Mouse (Mus musculus): Measurements from ENCODE around the gene Plxna4. TPM values are rescaled to one million over a fixed set of nuclear protein-coding genes. Genes with fewer than 3 reads are reported as not detected.

The Plxna4 gene
- polyA plus RNA-seq (2016; fragmentation: Nextera tagmentation; extraction: Ambion mirVana) = 11.0 and 11.8 TPM in 2 replicates

DNA sequence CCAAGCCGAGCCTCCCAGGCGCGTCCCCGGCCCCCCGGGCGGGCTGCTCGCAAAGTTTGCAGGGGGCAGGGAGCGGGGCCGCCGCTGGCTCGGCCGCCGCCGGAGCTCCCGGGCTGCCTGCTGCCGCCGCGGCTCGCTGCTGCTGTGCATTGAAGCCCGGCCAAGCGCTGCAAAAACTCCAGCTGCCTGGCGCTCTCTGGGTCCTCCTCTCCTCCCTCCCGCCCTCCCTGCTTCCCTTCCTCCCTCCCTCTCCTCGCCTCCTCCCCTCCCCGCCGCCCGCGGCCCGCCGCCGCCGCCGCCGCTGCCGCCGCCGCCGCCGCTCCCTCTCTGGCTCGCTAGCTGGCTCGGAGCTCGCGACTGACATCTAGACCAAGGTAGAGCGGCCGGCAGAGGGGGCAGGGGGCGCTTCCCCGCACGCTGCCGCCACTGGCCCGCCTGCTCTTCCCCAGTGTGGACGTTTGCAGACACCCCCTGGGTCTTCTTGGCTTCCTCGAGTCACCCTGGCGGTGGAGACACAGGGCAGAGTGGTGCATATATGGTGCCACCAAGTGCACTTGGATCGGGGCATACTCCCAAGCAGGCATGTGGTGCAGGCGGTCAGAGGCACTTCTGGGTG is at the start of gene Plxna4:
Gene Plxna4, minus strand, starts transcription at position 137 of the 616 bp plus-strand sequence.
- Histone ChIP-seq H3K9me3 (replicated peaks) (no peaks in the 10 kb centered on the region), H3K4me2 (replicated peaks) (peak within 1 kb of the TSS; percentile 90), H3K36me3 (no peaks in the 10 kb centered on the region), H3K4me1 (peaks cover 42% of the 10 kb centered on the region), H3K4me3 (peak within 1 kb of the TSS; percentile 89), H3K9ac (peak within 1 kb of the TSS; percentile 95), H3K27me3 (peaks cover 41% of the 10 kb centered on the region), H3K27ac (peak within 1 kb of the TSS; percentile 93)
- ATAC-seq (ENCODE audit: low FRiP score) = peak; percentile 68
- WGBS = 2% methylated on average over 9 of the region's 55 CpGs

DNA sequence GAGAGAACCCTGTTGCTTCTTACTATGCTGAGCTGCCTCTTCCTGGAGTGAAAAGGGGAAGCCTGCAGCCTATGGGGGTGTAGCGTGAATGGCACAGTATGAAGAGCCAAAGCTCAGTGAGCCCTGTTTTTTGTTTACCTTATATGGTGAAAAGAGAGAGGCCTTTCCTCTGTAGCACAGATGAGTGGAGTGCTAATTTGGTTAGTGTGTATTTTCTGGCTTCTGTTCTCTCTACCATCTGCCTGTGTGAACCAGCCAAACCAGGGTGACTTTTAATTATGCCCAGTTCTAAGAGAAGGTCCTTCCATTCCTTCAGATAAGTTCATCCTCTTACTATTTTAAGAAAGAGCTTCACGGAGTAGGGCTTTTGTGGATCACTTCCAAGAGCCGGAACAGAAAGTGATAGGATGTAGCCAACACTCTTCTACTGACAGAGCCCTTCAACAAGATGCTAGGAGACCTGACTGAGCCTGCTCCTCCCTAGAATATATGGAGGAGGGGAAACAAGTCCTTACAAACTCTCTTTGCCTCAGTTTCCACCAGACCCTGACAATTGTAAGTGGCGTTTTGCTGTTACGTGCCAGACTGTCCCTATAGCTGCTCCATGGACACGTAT is 49.7 kb upstream of the Plxna4 start:
- H3K36me3 ChIP-seq = no peaks in the 10 kb centered on the region
- H3K4me2 ChIP-seq (replicated peaks) = no peak overlapping the region
- no peaks in the 10 kb centered on the region for H3K9me3 ChIP-seq (replicated peaks)
- no peaks in the 10 kb centered on the region for H3K4me1 ChIP-seq
- no peak overlapping the region for H3K4me3 ChIP-seq
- 93% methylated on average over 6 of the region's 6 CpGs for WGBS
- H3K27me3 ChIP-seq = no peaks in the 10 kb centered on the region
- no peak overlapping the region for H3K9ac ChIP-seq
- ATAC-seq (ENCODE audit: low FRiP score) = no peak
- H3K27ac ChIP-seq = no peak overlapping the region

DNA sequence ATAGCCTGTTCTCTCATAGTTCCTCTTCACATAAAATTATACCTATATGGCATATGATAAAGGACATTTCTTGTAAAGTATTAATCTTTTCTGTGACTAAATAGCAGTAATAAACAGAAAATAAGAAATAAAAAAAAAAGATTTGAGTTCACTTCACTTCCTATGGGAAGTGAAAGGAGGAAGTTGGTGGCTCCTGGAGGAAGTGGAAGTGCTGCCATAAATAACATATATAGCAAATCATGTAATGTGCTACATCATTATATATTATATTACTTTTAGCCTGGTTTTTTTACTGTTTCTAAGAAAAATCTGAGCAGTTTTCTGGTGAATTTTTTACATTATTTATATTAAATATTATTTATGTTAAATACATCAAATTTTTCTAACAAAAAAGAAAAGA is 22.7 kb upstream of the Plxna4 start:
- no peak overlapping the region for H3K9ac ChIP-seq
- no peaks in the 10 kb centered on the region for H3K27me3 ChIP-seq
- no peak overlapping the region for H3K4me3 ChIP-seq
- no peak overlapping the region for H3K4me2 ChIP-seq (replicated peaks)
- H3K4me1 ChIP-seq = 0 out of 2 replicates have a peak, but pooled peaks cover 4% of the 10 kb centered on the region
- no peaks in the 10 kb centered on the region for H3K36me3 ChIP-seq
- H3K27ac ChIP-seq = no peak overlapping the region
- no peak for ATAC-seq (ENCODE audit: low FRiP score)
- no peaks in the 10 kb centered on the region for H3K9me3 ChIP-seq (replicated peaks)

DNA sequence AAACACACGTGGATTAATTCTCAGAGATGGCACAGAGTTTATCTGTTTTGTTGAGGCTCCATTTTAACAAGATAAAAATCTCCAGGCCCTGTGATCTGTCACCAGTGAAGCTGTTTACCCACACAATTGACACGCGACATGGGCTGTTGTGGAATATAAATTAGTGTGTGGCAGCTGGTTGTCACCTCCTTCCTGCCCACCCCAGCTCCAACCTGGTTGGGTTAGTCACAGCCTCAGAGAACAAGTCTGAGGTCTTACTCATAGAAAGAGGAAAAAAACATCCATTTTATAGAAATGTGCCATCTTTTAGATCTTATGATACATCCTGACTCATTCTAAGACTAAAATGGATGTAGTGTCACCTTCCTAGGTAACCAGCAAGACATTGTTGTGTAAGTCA is 18.8 kb upstream of the Plxna4 start:
- no peak for ATAC-seq (ENCODE audit: low FRiP score)
- H3K4me3 ChIP-seq = no peak overlapping the region
- H3K4me2 ChIP-seq (replicated peaks) = no peak overlapping the region
- 0 out of 2 replicates have a peak, but pooled peaks cover 4% of the 10 kb centered on the region for H3K4me1 ChIP-seq
- no peak overlapping the region for H3K27ac ChIP-seq
- H3K9ac ChIP-seq = no peak overlapping the region
- H3K36me3 ChIP-seq = no peaks in the 10 kb centered on the region
- no peaks in the 10 kb centered on the region for H3K27me3 ChIP-seq
- no peaks in the 10 kb centered on the region for H3K9me3 ChIP-seq (replicated peaks)
- 81% methylated on average over 3 of the region's 3 CpGs for WGBS

DNA sequence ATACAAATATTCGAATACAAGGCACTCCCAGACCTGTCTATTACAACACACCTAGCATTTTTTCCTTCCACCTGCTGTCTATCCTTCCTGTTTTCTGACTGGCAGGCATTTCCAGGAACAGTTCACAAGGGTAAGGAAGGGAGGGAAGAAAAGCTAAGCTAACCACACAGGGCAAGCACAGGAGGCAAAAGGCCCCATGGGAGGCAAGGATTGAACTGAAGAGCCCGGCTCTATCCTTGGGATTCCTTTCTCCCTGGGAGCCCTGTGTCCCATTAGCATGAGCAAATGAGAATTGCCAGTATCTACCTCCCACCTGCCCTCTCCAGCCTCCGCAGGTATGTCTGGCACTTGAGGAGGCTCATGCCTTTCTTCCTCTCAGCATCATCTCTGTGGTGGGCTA is 17.6 kb upstream of the Plxna4 start:
- Histone ChIP-seq H3K4me1 (0 out of 2 replicates have a peak, but pooled peaks cover 4% of the 10 kb centered on the region), H3K27ac (no peak overlapping the region), H3K4me3 (no peak overlapping the region), H3K36me3 (no peaks in the 10 kb centered on the region), H3K27me3 (no peaks in the 10 kb centered on the region), H3K9ac (no peak overlapping the region), H3K9me3 (replicated peaks) (no peaks in the 10 kb centered on the region), H3K4me2 (replicated peaks) (no peak overlapping the region)
- 31% methylated on average over 3 of the region's 3 CpGs for WGBS
- no peak for ATAC-seq (ENCODE audit: low FRiP score)

DNA sequence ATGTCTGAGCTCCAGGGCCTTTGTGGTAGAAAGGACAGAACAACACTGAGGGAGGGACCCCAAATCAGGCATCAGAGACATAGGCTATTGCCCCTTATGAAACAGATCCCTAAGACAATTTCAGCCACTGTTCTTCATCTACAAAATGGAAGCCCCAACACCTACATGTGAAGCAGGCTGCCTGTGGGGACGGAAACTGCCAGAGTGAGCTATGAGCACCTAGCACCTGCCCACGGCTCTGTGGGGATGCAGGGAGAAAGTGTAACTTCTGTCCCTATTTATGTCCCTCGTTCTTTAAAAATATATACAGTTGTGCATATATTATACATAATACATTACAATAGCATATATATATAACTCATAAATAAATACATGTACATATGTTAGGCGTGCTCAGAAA is 16.9 kb upstream of the Plxna4 start:
- Histone ChIP-seq H3K9ac (no peak overlapping the region), H3K27ac (no peak overlapping the region), H3K27me3 (no peaks in the 10 kb centered on the region), H3K4me3 (no peak overlapping the region), H3K4me1 (0 out of 2 replicates have a peak, but pooled peaks cover 4% of the 10 kb centered on the region), H3K9me3 (replicated peaks) (no peaks in the 10 kb centered on the region), H3K36me3 (no peaks in the 10 kb centered on the region), H3K4me2 (replicated peaks) (no peak overlapping the region)
- 92% methylated on average over 4 of the region's 4 CpGs for WGBS
- ATAC-seq (ENCODE audit: low FRiP score) = no peak

DNA sequence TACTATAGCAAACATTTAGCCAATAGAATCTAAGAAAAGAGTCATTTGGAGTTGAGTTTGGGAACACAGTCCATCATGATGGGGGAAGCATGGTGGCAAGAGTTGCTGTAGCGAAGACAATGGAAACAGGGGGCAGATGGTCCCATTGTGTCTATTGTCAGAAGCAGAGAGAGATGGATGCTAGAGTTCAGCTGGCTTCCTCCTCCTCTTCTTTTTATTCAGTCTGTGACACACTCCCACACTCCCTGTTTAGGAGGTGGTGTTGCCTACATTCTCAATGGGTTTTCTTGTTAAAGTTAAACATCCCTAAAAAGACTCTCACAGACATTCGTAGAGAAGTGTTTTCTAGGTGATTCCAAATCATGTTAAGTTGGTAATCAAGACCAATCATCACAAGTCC is 14.1 kb upstream of the Plxna4 start:
- Histone ChIP-seq H3K36me3 (no peaks in the 10 kb centered on the region), H3K27me3 (no peaks in the 10 kb centered on the region), H3K4me1 (0 out of 2 replicates have a peak, but pooled peaks cover 4% of the 10 kb centered on the region), H3K4me3 (no peak overlapping the region), H3K9ac (no peak overlapping the region), H3K9me3 (replicated peaks) (no peaks in the 10 kb centered on the region), H3K27ac (no peak overlapping the region), H3K4me2 (replicated peaks) (no peak overlapping the region)
- ATAC-seq (ENCODE audit: low FRiP score) = no peak
- 69% methylated on average over 2 of the region's 2 CpGs for WGBS

DNA sequence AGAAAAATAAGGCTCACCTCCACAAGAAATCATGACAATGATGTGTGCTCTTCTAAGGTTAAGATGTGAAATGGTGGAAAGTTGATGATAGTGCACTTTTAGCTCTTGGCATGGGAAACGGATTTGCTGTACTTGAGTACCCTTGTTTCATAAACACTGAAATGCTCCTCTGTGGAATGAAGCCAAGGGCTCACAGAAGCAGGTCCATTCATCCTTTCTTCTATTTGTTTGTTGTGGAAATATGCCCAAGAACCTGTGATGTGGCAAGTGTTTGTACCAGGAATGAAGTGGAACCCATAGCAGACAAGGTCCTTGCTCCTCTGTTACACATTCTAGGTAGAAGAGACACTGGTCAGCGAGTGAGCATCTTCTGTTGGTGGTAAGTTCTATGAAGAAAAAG is 13.3 kb upstream of the Plxna4 start:
- Histone ChIP-seq H3K4me3 (no peak overlapping the region), H3K9ac (no peak overlapping the region), H3K36me3 (no peaks in the 10 kb centered on the region), H3K9me3 (replicated peaks) (no peaks in the 10 kb centered on the region), H3K4me2 (replicated peaks) (no peak overlapping the region), H3K27me3 (no peaks in the 10 kb centered on the region), H3K4me1 (0 out of 2 replicates have a peak, but pooled peaks cover under 1% of the 10 kb centered on the region), H3K27ac (no peak overlapping the region)
- 84% methylated on average over 2 of the region's 2 CpGs for WGBS
- no peak for ATAC-seq (ENCODE audit: low FRiP score)

DNA sequence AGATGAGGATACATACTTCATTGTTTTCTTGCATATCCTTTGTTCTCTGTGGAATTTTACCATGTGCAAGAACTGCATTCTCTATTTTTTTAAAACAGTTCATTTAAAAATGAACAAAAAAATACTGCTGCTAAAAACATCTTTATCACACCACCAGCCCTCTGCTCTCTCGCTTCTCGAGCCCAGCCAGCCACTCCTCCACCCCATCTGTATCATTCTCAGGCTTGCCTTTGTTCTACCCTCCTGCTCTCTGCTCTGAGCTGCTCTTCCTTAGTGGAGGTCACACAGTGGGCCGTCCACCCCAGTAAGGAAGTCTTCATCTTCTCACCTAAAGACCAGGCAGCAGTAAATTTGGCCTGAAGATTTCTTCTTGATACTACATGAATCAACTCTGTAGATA is 7.6 kb upstream of the Plxna4 start:
- H3K36me3 ChIP-seq = no peaks in the 10 kb centered on the region
- ATAC-seq (ENCODE audit: low FRiP score) = no peak
- no peak overlapping the region for H3K27ac ChIP-seq
- no peak overlapping the region for H3K9ac ChIP-seq
- WGBS = 47% methylated on average over 3 of the region's 3 CpGs
- H3K4me1 ChIP-seq = no peaks in the 10 kb centered on the region
- H3K4me3 ChIP-seq = no peak overlapping the region
- H3K4me2 ChIP-seq (replicated peaks) = no peak overlapping the region
- H3K9me3 ChIP-seq (replicated peaks) = no peaks in the 10 kb centered on the region
- 0 out of 2 replicates have a peak, but pooled peaks cover 8% of the 10 kb centered on the region for H3K27me3 ChIP-seq

DNA sequence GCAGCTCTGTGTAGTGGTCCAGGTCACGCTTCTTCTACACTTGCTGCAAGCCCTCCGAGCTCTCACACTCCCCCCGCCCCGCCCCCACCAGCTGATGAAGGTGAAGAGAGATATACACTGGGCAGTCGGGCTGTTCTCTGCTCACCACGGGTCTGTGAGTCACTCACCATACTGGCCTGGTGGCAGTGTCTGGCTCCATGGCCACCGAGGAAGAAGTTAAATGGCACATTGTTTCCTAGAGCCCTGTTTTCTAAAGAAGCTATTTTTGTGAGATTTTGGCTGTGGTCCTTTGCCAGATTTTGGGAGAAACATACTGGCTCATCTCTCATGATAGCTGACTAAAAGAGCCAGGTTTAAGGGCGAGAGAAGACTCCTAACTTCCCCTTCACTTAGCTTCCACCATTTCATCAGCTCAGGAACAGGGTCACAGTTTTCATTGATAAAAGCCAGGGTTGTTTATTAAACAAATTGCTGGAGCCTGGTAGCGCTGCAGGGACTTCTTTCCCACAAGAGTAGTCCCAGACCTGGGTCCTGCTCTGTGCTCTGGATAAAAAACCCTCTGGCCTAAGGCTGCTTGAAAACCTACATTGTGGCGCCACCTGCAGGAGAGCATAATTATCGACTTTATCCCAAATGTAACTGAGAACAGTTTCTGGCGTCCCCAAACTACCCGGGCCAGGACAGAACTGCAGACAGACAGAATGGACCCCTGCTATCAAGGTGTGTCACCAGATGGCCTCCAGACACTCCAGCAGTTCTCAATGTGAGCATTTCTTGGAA is 3.2 kb upstream of the Plxna4 start:
- Histone ChIP-seq H3K4me1 (peaks cover 16% of the 10 kb centered on the region), H3K9me3 (replicated peaks) (no peaks in the 10 kb centered on the region), H3K4me2 (replicated peaks) (no peak overlapping the region), H3K4me3 (no peak overlapping the region), H3K36me3 (no peaks in the 10 kb centered on the region), H3K27me3 (peaks cover 34% of the 10 kb centered on the region), H3K9ac (no peak overlapping the region), H3K27ac (no peak overlapping the region)
- no peak for ATAC-seq (ENCODE audit: low FRiP score)
- WGBS = 34% methylated on average over 13 of the region's 13 CpGs

DNA sequence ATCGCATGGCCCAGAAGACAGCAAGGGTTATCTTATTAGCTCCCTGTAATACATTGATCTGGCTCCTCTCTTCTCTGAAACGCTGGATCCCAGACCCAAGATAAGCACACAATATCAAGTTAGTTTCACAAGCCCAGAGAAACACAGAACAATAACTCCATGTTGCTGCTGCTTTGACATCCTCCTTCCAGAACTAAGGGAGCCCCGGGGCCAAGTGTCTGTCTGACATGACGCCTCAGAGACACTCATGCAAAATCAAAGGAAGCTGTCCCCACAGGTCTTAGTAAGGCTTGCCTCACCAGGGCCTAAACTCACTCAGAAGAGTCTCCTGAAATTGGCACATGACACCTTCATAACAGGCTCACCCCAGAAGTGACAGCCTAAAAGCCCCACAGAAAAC is 1.6 kb upstream of the Plxna4 start:
- Histone ChIP-seq H3K9me3 (replicated peaks) (no peaks in the 10 kb centered on the region), H3K36me3 (no peaks in the 10 kb centered on the region), H3K27me3 (peaks cover 44% of the 10 kb centered on the region), H3K4me1 (peaks cover 27% of the 10 kb centered on the region), H3K4me2 (replicated peaks) (no peak overlapping the region), H3K4me3 (no peak overlapping the region), H3K27ac (no peak overlapping the region), H3K9ac (no peak overlapping the region)
- WGBS = 63% methylated on average over 4 of the region's 4 CpGs
- no peak for ATAC-seq (ENCODE audit: low FRiP score)

DNA sequence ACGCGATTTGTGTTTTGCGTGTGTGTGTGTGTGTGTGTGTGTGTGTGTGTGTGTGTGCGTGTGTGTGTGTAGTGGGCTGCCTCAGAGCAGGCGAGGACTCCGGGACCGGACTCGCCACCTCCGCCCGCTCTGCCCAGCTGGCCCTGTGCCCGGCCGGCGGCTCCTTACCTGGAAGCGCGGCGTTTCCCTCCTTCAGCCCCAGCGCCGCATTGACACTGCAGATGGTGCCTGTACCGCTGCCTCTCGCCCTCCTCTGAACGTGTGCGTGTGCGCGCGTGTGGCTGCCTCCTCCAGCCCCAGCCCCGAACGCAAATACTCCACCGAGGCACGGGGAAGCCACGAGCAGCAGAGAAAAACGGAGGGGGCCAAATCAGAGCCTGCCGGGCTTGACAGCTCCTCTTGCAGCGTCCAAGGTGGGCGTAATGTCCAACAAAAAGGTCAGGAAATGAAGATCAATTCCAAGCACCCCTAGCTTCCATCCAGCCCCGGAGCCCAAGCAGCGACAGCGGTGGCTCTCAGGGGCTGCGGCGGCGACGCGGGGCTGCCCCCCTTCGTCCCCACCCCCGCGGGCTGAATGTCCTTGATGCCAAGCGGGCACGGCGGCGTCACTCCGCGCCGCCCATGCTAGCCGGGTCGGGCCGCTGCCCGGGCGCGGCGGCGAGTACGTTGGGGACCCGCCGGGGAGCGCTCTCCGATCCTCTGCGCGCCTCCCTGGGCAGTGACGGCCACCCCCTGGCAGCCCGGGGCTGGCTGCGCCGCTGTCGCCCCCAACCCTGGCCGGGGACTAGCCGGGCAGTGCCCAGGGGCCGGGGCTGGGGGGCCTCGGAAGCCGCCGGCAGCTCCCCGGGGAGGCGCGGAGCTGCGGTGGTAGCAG is 619 bp downstream of the Plxna4 start:
- Histone ChIP-seq H3K36me3 (no peaks in the 10 kb centered on the region), H3K9ac (peak overlapping the region; percentile 95), H3K27ac (peak overlapping the region; percentile 93), H3K4me3 (peak overlapping the region; percentile 89), H3K4me2 (replicated peaks) (peak overlapping the region; percentile 90), H3K27me3 (peaks cover 37% of the 10 kb centered on the region), H3K9me3 (replicated peaks) (no peaks in the 10 kb centered on the region), H3K4me1 (peaks cover 47% of the 10 kb centered on the region)
- peak; percentile 44 for ATAC-seq (ENCODE audit: low FRiP score)
- under 1% methylated on average over 69 of the region's 82 CpGs for WGBS
